Mouse (Mus musculus): ENCODE measurements around the gene Nox3. TPM values are rescaled to one million over a fixed set of nuclear protein-coding genes. Genes with fewer than 3 reads are reported as not detected.

Nox3 gene
- polyA plus RNA-seq, 1 experiment from 2014 or later = not detected

DNA sequence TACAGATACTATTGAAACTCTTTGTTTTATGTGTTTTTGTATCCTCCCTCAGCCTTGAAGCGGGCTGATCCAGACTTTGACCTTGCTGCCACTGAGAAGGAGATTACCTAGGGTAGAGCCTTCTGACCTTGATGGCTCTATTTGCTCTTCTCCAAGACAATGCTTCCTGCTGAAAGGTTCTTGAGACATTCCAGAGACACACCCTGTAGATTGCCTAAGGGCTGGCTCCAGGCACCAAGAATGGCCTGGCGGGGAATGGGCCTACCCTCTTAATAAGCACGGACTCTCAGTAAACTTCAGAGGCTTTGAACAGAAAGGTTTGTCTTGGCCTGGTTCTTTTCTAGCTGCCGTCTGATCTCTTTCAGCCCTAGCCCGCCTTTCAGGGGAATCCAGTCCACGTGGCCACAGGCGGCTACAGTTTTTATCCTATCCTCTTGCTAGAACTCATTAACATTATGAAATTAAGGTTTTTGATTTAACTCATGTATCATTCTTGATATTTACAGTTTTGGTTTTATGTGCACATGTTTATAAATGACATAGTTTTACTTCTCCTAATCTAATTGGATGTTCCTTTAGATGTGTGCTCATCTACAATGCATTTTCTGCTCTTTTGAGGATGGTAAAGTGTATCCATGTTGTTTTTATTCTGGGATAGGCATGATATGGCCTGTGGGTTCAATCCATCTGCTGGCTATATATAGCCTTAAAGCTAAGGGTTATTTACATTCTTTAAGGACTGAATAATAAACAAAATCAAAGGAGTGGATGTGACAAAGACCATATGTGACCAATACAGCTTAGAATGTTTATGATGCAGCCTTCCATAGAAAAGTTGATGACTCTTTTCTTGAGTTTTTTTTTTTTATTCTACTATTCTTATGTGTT lies 79.5 kb downstream of the Nox3 start:
- no peak for ATAC-seq (ENCODE audit: insufficient read depth, low FRiP score, low TSS enrichment)
- 76% methylated on average over 7 of the region's 7 CpGs for WGBS

DNA sequence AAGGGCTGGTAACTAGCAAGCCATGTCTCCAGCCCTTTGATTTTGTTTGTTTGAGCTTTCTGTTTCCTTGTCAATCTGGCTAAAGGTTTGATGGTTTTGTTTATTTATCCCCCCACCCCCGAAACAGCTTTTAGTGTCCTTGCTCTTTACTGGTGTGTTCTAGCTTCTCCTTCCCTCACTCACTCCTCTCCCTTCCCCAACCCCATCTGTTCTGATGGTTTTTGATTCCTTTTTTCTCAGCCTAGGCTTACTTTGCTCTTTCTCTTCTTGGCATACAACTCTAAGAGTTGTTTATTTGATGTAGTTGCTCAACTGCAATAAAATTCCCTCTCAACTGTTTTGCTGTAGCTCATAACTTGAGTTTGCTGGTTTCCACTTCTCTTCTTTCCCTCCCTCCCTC lies 80.5 kb downstream of the Nox3 start:
- Histone ChIP-seq H3K4me3 (ENCODE audit: low read depth, low read length) (no peak overlapping the region), H3K4me1 (ENCODE audit: control insufficient read depth, insufficient read depth, low read length) (no peaks in the 10 kb centered on the region), H3K9me3 (ENCODE audit: control insufficient read depth, low read length) (no peaks in the 10 kb centered on the region), H3K4me2 (ENCODE audit: low read depth) (no peak overlapping the region), H3K36me3 (ENCODE audit: control insufficient read depth, insufficient read depth, low read length) (no peaks in the 10 kb centered on the region), H3K9ac (ENCODE audit: low read length) (no peak overlapping the region), H3K27me3 (ENCODE audit: control insufficient read depth, insufficient read depth, low read length) (no peaks in the 10 kb centered on the region), H3K27ac (ENCODE audit: low read depth, low read length) (no peak overlapping the region)
- DNase-seq (ENCODE audit: low spot score) (no peak), ATAC-seq (ENCODE audit: insufficient read depth, low FRiP score, low TSS enrichment) (no peak)
- WGBS = 88% methylated on average over 1 of the region's 1 CpGs

More for the DNA sequence above, 79.5 kb downstream of the Nox3 start:
- no peak for DNase-seq (ENCODE audit: low spot score)
- H3K9me3 ChIP-seq (ENCODE audit: control insufficient read depth, low read length) = no peaks in the 10 kb centered on the region
- H3K27me3 ChIP-seq (ENCODE audit: control insufficient read depth, insufficient read depth, low read length) = no peaks in the 10 kb centered on the region
- no peak overlapping the region for H3K4me2 ChIP-seq (ENCODE audit: low read depth)
- no peaks in the 10 kb centered on the region for H3K4me1 ChIP-seq (ENCODE audit: control insufficient read depth, insufficient read depth, low read length)
- no peak overlapping the region for H3K4me3 ChIP-seq (ENCODE audit: low read depth, low read length)
- H3K36me3 ChIP-seq (ENCODE audit: control insufficient read depth, insufficient read depth, low read length) = no peaks in the 10 kb centered on the region
- no peak overlapping the region for H3K9ac ChIP-seq (ENCODE audit: low read length)
- H3K27ac ChIP-seq (ENCODE audit: low read depth, low read length) = no peak overlapping the region

DNA sequence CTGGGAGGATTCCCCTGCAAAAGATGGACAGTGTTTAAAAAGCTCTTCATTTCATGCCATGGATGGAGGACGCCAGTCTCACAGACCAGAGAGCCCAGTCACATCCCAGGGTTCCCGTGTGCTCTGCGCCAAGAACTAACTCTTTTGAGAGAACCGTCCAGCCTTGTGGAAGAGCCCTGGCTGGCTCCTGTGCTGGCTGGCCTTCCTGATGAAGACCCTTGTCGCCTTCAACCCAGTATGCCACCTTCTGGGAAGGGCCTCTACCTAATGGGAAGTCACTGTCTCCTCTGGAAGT lies 84.3 kb downstream of the Nox3 start:
- ATAC-seq (ENCODE audit: insufficient read depth, low FRiP score, low TSS enrichment) (no peak), DNase-seq (ENCODE audit: low spot score) (no peak)
- WGBS = 85% methylated on average over 5 of the region's 5 CpGs
- no peaks in the 10 kb centered on the region for H3K36me3 ChIP-seq (ENCODE audit: control insufficient read depth, insufficient read depth, low read length)
- H3K27me3 ChIP-seq (ENCODE audit: control insufficient read depth, insufficient read depth, low read length) = no peaks in the 10 kb centered on the region
- H3K9me3 ChIP-seq (ENCODE audit: control insufficient read depth, low read length) = no peaks in the 10 kb centered on the region
- H3K4me3 ChIP-seq (ENCODE audit: low read depth, low read length) = no peak overlapping the region
- H3K27ac ChIP-seq (ENCODE audit: low read depth, low read length) = no peak overlapping the region
- no peak overlapping the region for H3K9ac ChIP-seq (ENCODE audit: low read length)
- H3K4me1 ChIP-seq (ENCODE audit: control insufficient read depth, insufficient read depth, low read length) = no peaks in the 10 kb centered on the region
- peak overlapping the region; percentile 36 for H3K4me2 ChIP-seq (ENCODE audit: low read depth)

DNA sequence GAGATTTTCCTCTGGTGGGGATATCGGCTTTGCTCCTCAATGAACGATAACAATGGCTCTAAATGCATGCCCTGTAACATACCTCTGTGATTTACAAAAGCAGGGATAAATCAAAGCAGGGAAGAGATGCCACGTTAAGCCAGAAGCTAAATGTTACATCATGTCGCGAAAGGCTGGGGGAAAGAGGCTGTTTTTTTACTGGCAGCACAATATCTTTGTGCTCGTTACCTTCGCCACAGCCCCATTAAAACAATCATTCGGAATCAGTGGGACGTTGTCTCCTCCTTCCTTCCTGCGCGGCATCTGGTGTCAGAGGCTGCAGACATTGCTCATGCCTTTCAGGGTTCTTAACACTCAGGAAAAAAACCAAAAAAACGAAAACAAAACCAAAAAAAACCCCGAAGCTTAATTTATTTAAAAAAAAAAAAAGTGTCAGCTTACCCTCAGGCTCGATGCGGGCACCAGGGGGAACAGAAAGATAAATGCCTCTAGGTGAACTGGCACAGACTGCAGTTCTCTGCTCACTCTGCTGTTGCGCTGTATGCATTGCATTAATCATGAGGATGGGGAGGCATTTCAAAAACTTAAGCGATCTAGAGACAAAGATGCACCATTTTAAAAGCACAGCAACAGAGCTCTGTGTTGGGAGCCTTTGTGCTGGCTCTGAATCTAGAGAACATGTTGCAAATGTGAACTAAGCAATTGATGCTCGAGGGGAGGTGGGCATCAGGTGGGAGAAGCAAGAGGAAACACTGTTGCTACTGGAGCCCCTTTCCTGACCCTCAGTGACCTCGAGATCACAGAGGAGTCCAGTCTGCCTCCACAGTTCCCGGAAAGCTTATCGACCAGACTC lies 84.9 kb downstream of the Nox3 start:
- WGBS = 25% methylated on average over 21 of the region's 21 CpGs
- H3K4me2 ChIP-seq (ENCODE audit: low read depth) = peak overlapping the region; percentile 36
- peak overlapping the region; percentile 39; the same call in 1 of the 2 replicates for H3K9ac ChIP-seq (ENCODE audit: low read length)
- H3K4me3 ChIP-seq (ENCODE audit: low read depth, low read length) = peak overlapping the region; percentile 15; the same call in 1 of the 2 replicates
- no peaks in the 10 kb centered on the region for H3K36me3 ChIP-seq (ENCODE audit: control insufficient read depth, insufficient read depth, low read length)
- 0 out of 2 replicates have a peak overlapping the region, but pooled peaks have one; percentile 21 for H3K27ac ChIP-seq (ENCODE audit: low read depth, low read length)
- H3K4me1 ChIP-seq (ENCODE audit: control insufficient read depth, insufficient read depth, low read length) = no peaks in the 10 kb centered on the region
- H3K9me3 ChIP-seq (ENCODE audit: control insufficient read depth, low read length) = no peaks in the 10 kb centered on the region
- ATAC-seq (ENCODE audit: insufficient read depth, low FRiP score, low TSS enrichment) (peak; percentile 63), DNase-seq (ENCODE audit: low spot score) (peak; percentile 38)
- no peaks in the 10 kb centered on the region for H3K27me3 ChIP-seq (ENCODE audit: control insufficient read depth, insufficient read depth, low read length)

DNA sequence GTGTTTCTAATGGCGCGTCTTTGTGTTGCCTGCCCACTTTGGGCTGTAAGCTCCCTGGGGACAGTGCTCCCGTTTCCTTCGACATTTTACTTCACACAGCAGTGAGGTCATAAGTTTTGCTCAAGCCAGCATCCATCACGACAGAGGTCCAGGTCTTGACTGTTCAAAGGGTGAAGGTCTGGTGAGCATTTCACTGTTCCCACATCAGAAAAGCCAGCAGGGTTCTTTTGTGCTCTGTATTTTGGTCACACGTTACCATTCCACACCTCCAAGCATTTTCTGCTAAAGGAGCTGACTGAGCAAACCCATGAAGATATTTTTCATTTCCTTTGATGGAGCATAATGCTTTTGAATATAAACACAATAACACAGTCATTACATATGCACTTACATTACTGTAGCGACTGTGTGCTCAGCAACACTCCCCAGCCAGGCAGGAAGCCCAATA lies 85.7 kb downstream of the Nox3 start:
- no peaks in the 10 kb centered on the region for H3K9me3 ChIP-seq (ENCODE audit: control insufficient read depth, low read length)
- no peaks in the 10 kb centered on the region for H3K4me1 ChIP-seq (ENCODE audit: control insufficient read depth, insufficient read depth, low read length)
- no peaks in the 10 kb centered on the region for H3K27me3 ChIP-seq (ENCODE audit: control insufficient read depth, insufficient read depth, low read length)
- no peak for ATAC-seq (ENCODE audit: insufficient read depth, low FRiP score, low TSS enrichment)
- no peak overlapping the region for H3K4me3 ChIP-seq (ENCODE audit: low read depth, low read length)
- no peak overlapping the region for H3K27ac ChIP-seq (ENCODE audit: low read depth, low read length)
- H3K4me2 ChIP-seq (ENCODE audit: low read depth) = no peak overlapping the region
- WGBS = 52% methylated on average over 7 of the region's 7 CpGs
- H3K9ac ChIP-seq (ENCODE audit: low read length) = no peak overlapping the region
- H3K36me3 ChIP-seq (ENCODE audit: control insufficient read depth, insufficient read depth, low read length) = no peaks in the 10 kb centered on the region
- no peak for DNase-seq (ENCODE audit: low spot score)

DNA sequence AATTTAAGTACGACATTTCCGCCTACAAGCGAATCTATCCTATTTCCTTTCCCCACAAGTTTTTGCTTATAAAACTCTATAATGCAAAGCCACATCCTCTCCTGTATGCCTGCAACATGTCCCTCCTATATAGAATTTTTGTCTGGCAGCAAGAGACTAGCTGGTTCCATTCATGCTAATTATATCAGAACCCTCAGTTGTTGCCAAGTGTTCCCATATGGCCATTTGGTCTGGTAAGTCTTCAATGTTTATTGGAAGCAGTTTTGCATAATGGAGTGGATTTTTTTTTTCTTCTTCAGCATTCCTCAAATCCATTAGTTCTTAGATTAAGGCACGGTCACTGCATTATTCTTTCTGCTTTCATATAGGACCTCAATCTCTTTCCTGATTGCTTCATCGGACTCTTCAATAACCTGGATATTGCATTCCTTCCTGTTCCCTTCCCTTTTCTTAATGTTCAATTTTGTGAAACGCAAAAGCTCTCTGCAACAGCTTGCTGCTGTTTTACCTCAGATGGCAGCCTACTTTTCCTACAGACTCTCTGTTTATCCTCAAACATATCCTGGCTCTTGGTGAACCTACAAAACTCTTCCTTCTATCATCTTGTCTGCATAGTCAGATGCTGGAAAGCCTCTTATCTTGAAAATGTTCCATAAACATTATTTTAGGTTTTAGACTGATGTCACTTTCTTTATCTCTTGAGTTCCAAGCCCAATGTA lies 92.9 kb downstream of the Nox3 start:
- H3K4me1 ChIP-seq (ENCODE audit: control insufficient read depth, insufficient read depth, low read length) = no peaks in the 10 kb centered on the region
- H3K27ac ChIP-seq (ENCODE audit: low read depth, low read length) = no peak overlapping the region
- DNase-seq (ENCODE audit: low spot score) (no peak), ATAC-seq (ENCODE audit: insufficient read depth, low FRiP score, low TSS enrichment) (no peak)
- no peaks in the 10 kb centered on the region for H3K27me3 ChIP-seq (ENCODE audit: control insufficient read depth, insufficient read depth, low read length)
- 94% methylated on average over 6 of the region's 6 CpGs for WGBS
- no peaks in the 10 kb centered on the region for H3K9me3 ChIP-seq (ENCODE audit: control insufficient read depth, low read length)
- no peak overlapping the region for H3K4me2 ChIP-seq (ENCODE audit: low read depth)
- no peak overlapping the region for H3K4me3 ChIP-seq (ENCODE audit: low read depth, low read length)
- no peaks in the 10 kb centered on the region for H3K36me3 ChIP-seq (ENCODE audit: control insufficient read depth, insufficient read depth, low read length)
- H3K9ac ChIP-seq (ENCODE audit: low read length) = no peak overlapping the region

DNA sequence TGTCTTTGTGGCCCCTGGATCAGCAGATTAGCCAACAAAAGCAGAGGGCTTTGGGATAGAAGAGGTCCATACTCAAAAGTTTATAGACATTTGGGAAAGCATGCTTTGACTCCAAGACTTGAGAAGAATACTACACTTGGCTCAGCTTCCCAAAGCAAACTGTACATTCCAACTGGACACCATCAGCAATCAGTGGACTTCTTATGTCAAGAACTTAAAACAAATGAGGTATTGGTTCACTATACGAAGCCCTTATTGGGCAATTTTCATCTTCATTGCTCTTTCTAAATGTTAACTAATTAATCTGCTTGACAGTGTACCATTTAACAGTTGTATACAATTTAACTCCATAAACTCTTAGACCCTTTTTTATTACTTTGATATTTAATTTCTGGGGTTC lies 97.7 kb downstream of the Nox3 start:
- ATAC-seq (ENCODE audit: insufficient read depth, low FRiP score, low TSS enrichment) (no peak), DNase-seq (ENCODE audit: low spot score) (no peak)
- H3K9ac ChIP-seq (ENCODE audit: low read length) = no peak overlapping the region
- H3K27ac ChIP-seq (ENCODE audit: low read depth, low read length) = no peak overlapping the region
- H3K4me3 ChIP-seq (ENCODE audit: low read depth, low read length) = no peak overlapping the region
- no peaks in the 10 kb centered on the region for H3K9me3 ChIP-seq (ENCODE audit: control insufficient read depth, low read length)
- H3K27me3 ChIP-seq (ENCODE audit: control insufficient read depth, insufficient read depth, low read length) = no peaks in the 10 kb centered on the region
- H3K36me3 ChIP-seq (ENCODE audit: control insufficient read depth, insufficient read depth, low read length) = no peaks in the 10 kb centered on the region
- no peaks in the 10 kb centered on the region for H3K4me1 ChIP-seq (ENCODE audit: control insufficient read depth, insufficient read depth, low read length)
- WGBS = 69% methylated on average over 1 of the region's 1 CpGs
- H3K4me2 ChIP-seq (ENCODE audit: low read depth) = no peak overlapping the region

DNA sequence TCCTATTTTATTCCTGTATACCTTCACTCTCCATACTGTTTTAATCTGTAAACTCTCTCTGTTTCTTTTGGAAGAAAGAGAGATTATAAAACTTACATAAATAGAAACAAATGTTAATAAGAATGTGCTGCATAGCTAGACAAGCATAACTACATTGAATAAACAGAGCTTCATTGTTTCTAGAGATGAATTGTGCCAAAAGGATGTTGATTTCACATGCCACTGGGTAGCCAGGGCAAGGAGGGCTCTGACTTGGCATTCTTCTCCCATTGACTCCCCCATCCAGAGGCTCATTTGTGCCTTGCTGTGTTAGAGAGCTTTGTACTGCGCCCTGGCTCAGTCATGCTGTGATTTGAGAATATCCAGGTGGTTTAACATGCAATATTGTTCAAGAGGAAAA lies 98.2 kb downstream of the Nox3 start:
- H3K36me3 ChIP-seq (ENCODE audit: control insufficient read depth, insufficient read depth, low read length) = no peaks in the 10 kb centered on the region

More for the DNA sequence above, 98.2 kb downstream of the Nox3 start:
- H3K9me3 ChIP-seq (ENCODE audit: control insufficient read depth, low read length) = no peaks in the 10 kb centered on the region
- no peak overlapping the region for H3K4me2 ChIP-seq (ENCODE audit: low read depth)
- no peaks in the 10 kb centered on the region for H3K27me3 ChIP-seq (ENCODE audit: control insufficient read depth, insufficient read depth, low read length)
- ATAC-seq (ENCODE audit: insufficient read depth, low FRiP score, low TSS enrichment) (no peak), DNase-seq (ENCODE audit: low spot score) (no peak)
- H3K4me3 ChIP-seq (ENCODE audit: low read depth, low read length) = no peak overlapping the region
- WGBS = 81% methylated on average over 1 of the region's 1 CpGs
- no peak overlapping the region for H3K27ac ChIP-seq (ENCODE audit: low read depth, low read length)
- H3K4me1 ChIP-seq (ENCODE audit: control insufficient read depth, insufficient read depth, low read length) = no peaks in the 10 kb centered on the region
- H3K9ac ChIP-seq (ENCODE audit: low read length) = no peak overlapping the region
